Mouse (Mus musculus) limb, embryonic 10.5 days (tissue): ENCODE measurements around the gene Ccnyl1. TPM values are rescaled to one million over a fixed set of nuclear protein-coding genes. Genes with fewer than 3 reads are reported as not detected.

ENCODE experiments used
- DNase-seq: peaks from one replicate; pipeline ENCODE4 v3.0.0-alpha.2; 2017; ENCODE audit warnings: low spot score
- H3K27ac ChIP-seq: fragments of 300-500 bp; sonication (generic); 2 replicates; pipeline ENCODE4 v1.5.1; 2016; ENCODE audit warnings: mild to moderate bottlenecking
- H3K27me3 ChIP-seq: fragments of 300-500 bp; sonication (generic); 2 replicates; pipeline ENCODE4 v1.6.1; 2016; ENCODE audit warnings: low read depth, mild to moderate bottlenecking; ENCODE audit not compliant: poor library complexity, severe bottlenecking
- H3K36me3 ChIP-seq: fragments of 300-500 bp; sonication (generic); 2 replicates; pipeline ENCODE4 v1.6.1; 2016; ENCODE audit warnings: mild to moderate bottlenecking, moderate library complexity
- H3K4me1 ChIP-seq: fragments of 300-500 bp; sonication (generic); 2 replicates; pipeline ENCODE4 v1.6.1; 2016
- H3K4me3 ChIP-seq: fragments of 300-500 bp; sonication (generic); 2 replicates; pipeline ENCODE4 v1.5.1; 2016; ENCODE audit warnings: mild to moderate bottlenecking, moderate library complexity
- H3K9me3 ChIP-seq: fragments of 300-500 bp; sonication (generic); replicated peaks from 2 replicates; pipeline ENCODE4 v1.6.1; 2016; ENCODE audit warnings: mild to moderate bottlenecking
- WGBS: fragments of 180-500 bp; shearing (Covaris S2); methylation state at CpG from one replicate; pipeline ENCODE4 v1.1.7; 2016; 5-methylcytosine and 5-hydroxymethylcytosine counted together
- polyA plus RNA-seq: library from polyadenylated mRNA; unstranded; fragments of >200 nt; fragmentation: Nextera tagmentation; extraction: Ambion mirVana; gene quantifications from 2 replicates; pipeline ENCODE4 v1.2.1, GENCODE M21; 2016

Ccnyl1 gene
- polyA plus RNA-seq, 1 experiment from 2014 or later: 6.4 TPM

DNA sequence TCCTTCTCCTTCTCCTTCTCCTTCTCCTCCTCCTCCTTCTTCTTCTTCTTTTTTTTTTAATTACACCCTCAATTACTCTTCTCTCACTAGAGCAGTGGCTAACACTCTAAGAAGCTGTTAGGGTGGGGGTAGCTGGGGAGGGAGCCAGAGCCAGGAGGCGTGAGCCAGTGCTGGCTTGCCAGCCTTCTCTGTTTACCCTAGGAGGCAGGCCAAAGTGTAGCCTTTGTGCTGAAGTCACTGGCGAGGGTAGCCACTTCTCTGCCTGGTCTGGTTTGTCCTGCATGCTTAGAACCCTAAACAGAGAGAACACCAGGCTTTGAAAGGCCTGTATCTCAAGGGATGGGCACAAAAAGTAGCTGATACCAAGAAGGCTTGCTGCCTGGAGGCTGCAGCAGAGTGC, 67.0 kb downstream of the Ccnyl1 start:
- no peak overlapping the region for H3K4me3 ChIP-seq
- no peaks in the 10 kb centered on the region for H3K4me1 ChIP-seq
- 31% methylated on average over 2 of the region's 2 CpGs for WGBS
- H3K27ac ChIP-seq: no peak overlapping the region
- no peaks in the 10 kb centered on the region for H3K36me3 ChIP-seq
- no peaks in the 10 kb centered on the region for H3K27me3 ChIP-seq
- no peak for DNase-seq
- H3K9me3 ChIP-seq: no peaks in the 10 kb centered on the region

DNA sequence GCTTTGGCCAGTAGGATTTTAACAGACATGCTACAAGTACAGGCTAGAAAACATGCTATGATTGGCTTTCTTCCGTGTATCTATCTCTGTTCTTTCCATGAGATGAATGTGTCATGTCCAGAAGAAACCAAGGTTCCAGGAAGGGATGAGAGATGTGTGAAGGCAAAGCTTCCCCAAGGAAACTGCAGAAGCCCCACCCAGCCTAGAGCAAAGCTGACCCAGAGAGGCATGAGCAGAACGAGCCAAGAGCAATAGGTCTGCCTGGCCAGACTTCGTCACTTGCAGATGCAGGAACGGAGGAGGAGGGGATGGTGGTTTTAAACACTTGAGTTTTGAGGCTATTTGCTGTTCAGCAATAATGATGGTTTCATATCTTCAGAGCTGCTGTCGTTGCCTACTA, 67.5 kb downstream of the Ccnyl1 start:
- no peak for DNase-seq
- 88% methylated on average over 5 of the region's 5 CpGs for WGBS

DNA sequence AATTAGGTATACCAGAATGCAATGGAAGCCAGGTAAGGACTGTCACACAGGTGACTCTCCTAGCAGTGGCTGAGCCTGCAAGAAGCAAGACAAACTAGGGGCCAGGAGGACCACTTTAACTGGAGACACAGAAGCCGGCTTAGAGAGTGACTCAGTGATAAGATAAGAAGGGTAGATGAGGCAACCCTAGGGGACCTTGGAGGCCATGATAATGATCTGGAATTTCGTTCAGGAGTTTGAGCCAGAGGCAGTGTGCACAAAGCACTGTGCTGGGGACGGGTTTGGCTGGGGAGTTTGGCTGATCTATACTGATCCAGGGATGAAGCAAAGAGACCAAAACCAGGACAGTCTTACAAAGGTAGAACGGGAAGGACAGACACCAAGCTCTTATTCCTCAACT, 71.4 kb downstream of the Ccnyl1 start:
- no peak overlapping the region for H3K4me3 ChIP-seq
- H3K4me1 ChIP-seq: no peaks in the 10 kb centered on the region
- H3K27me3 ChIP-seq: no peaks in the 10 kb centered on the region
- H3K36me3 ChIP-seq: no peaks in the 10 kb centered on the region
- DNase-seq: no peak
- H3K9me3 ChIP-seq: no peaks in the 10 kb centered on the region
- 75% methylated on average over 4 of the region's 4 CpGs for WGBS
- H3K27ac ChIP-seq: no peak overlapping the region

More for the DNA sequence above, 67.5 kb downstream of the Ccnyl1 start:
- Histone ChIP-seq H3K4me1 (no peaks in the 10 kb centered on the region), H3K9me3 (no peaks in the 10 kb centered on the region), H3K36me3 (no peaks in the 10 kb centered on the region), H3K4me3 (no peak overlapping the region), H3K27me3 (no peaks in the 10 kb centered on the region), H3K27ac (no peak overlapping the region)

DNA sequence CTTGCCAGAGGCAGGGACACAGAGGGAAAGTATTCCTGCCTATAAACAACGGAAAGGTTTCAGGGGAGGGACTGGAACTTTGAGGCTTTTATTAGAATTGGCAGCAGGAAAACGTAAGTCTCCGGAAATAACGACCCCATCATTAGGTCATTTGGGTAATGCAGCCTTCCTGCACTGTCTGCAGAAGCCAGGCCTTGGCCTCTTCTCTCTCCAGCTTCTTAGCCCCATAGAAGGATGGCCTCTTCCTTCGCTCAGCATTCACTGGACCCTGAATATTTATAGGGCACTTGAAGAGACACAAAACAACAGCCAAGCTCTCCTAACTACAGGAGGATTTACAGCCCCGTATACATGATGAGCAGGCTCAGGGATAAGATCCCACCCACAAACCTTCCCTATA, 79.9 kb downstream of the Ccnyl1 start:
- Histone ChIP-seq H3K9me3 (no peaks in the 10 kb centered on the region), H3K27me3 (no peaks in the 10 kb centered on the region), H3K4me3 (no peak overlapping the region), H3K27ac (no peak overlapping the region), H3K4me1 (peaks cover 10% of the 10 kb centered on the region), H3K36me3 (no peaks in the 10 kb centered on the region)
- no peak for DNase-seq
- WGBS: 33% methylated on average over 6 of the region's 6 CpGs

DNA sequence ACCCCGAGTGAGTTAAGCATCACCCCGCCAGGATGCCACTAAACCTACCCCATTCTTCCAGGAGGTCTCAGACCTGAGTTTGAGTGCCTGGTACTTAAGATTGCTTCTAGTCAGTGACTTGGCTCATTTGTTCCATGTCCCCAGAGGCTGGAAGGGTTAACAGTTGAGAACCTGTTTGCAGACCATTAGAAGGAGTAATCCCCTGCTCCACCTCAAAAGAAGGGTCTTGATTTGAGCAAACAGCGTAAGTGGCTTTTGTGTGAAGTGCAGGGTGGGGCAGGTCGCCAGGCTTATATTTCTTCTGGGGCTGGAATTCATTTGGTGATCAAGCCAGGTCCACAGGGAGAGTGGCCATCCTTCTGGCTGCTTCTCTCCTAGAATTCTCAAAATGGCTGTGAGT, 83.0 kb downstream of the Ccnyl1 start:
- Histone ChIP-seq H3K9me3 (no peaks in the 10 kb centered on the region), H3K36me3 (no peaks in the 10 kb centered on the region), H3K27me3 (no peaks in the 10 kb centered on the region), H3K27ac (no peak overlapping the region), H3K4me3 (no peak overlapping the region), H3K4me1 (peaks cover 10% of the 10 kb centered on the region)
- WGBS: 80% methylated on average over 4 of the region's 4 CpGs
- DNase-seq: no peak

Other genes with a start within 250 kb of the Ccnyl1 start
- gene Creb1, start 157.8 kb upstream of the Ccnyl1 start, polyA plus RNA-seq: 41.8 and 48.6 TPM in 2 replicates
- gene Mettl21a, start 73.2 kb upstream of the Ccnyl1 start, polyA plus RNA-seq: 17.7 and 21.6 TPM in 2 replicates
- 0.28 and 0.29 TPM in 2 replicates for gene Fzd5, start 47.3 kb downstream of the Ccnyl1 start, polyA plus RNA-seq